Mouse (Mus musculus) forebrain, postnatal 0 days (tissue): Measurements from ENCODE around the gene Ifna5. TPM values are rescaled to one million over a fixed set of nuclear protein-coding genes. Genes with fewer than 3 reads are reported as not detected.

ENCODE experiments used
- ATAC-seq: fragments of 200-750 bp; cut with Nextera tagmentation; 2 replicates; pipeline ENCODE4 v1.8.0; 2017; ENCODE audit warnings: mild to moderate bottlenecking, moderate library complexity
- DNase-seq: peaks from one replicate; pipeline ENCODE4 v3.0.0-alpha.2; 2015
- H3K27ac ChIP-seq: fragments of 300-500 bp; sonication (generic); 2 replicates; pipeline ENCODE4 v1.5.1; 2014; ENCODE audit warnings: low read depth, mild to moderate bottlenecking, antibody characterized with exemption, low read length, moderate library complexity, mixed read lengths
- H3K27me3 ChIP-seq: fragments of 300-500 bp; sonication (generic); 2 replicates; pipeline ENCODE4 v1.6.1; 2014; ENCODE audit warnings: mild to moderate bottlenecking, low read length, mixed read lengths; ENCODE audit not compliant: insufficient read depth
- H3K36me3 ChIP-seq: fragments of 300-500 bp; sonication (generic); 2 replicates; pipeline ENCODE4 v1.6.1; 2014; ENCODE audit warnings: mild to moderate bottlenecking, moderate library complexity; ENCODE audit not compliant: insufficient read depth
- H3K4me1 ChIP-seq: fragments of 300-500 bp; sonication (generic); 2 replicates; pipeline ENCODE4 v1.6.1; 2014; ENCODE audit warnings: antibody characterized with exemption; ENCODE audit not compliant: insufficient read depth
- H3K4me2 ChIP-seq: fragments of 300-500 bp; sonication (generic); 2 replicates; pipeline ENCODE4 v1.6.1; 2014; ENCODE audit warnings: low read depth, mild to moderate bottlenecking, moderate library complexity
- H3K4me3 ChIP-seq: fragments of 300-500 bp; sonication (generic); 2 replicates; pipeline ENCODE4 v1.5.1; 2014; ENCODE audit warnings: low read depth, low read length, mixed read lengths
- H3K9ac ChIP-seq: fragments of 300-500 bp; sonication (generic); 2 replicates; pipeline ENCODE4 v1.6.1; 2014; ENCODE audit warnings: mild to moderate bottlenecking
- H3K9me3 ChIP-seq: fragments of 300-500 bp; sonication (generic); 2 replicates; pipeline ENCODE4 v1.6.1; 2016; ENCODE audit warnings: low read length
- CTCF ChIP-seq: sonication (generic); IDR thresholded peaks from 2 replicates; pipeline ENCODE4 v1.5.1; 2016; ENCODE audit warnings: antibody characterized with exemption, control low read depth, low read depth
- WGBS: fragments of 180-500 bp; shearing (Covaris S2); extraction: QIAGEN DNeasy Blood & Tissue Kit; methylation state at CpG from one replicate; pipeline ENCODE4 v1.1.7; 2014; 5-methylcytosine and 5-hydroxymethylcytosine counted together
- polyA plus RNA-seq: library from polyadenylated mRNA; unstranded; fragments of >200 nt; fragmentation: Nextera tagmentation; extraction: Ambion mirVana; gene quantifications from 2 replicates; pipeline ENCODE4 v1.2.1, GENCODE M21; 2015
- total RNA-seq: library from RNA; depleted of rRNA; stranded (reverse); fragments of >200 nt; gene quantifications from 2 replicates; pipeline ENCODE4 v1.2.3, GENCODE M21; 2014; rRNA removed

Ifna5 gene
- total and polyA plus RNA-seq, 2 experiments from 2014 or later, result not detected

- 51% methylated on average over 10 of the region's 10 CpGs for WGBS
- TF ChIP-seq CTCF, result no peak
- H3K4me1 ChIP-seq, result no peaks in the 10 kb centered on the region
- no peak overlapping the region for H3K4me3 ChIP-seq
- no peak for ATAC-seq
- H3K9ac ChIP-seq, result no peak overlapping the region
- H3K4me2 ChIP-seq, result no peak overlapping the region
- no peaks in the 10 kb centered on the region for H3K36me3 ChIP-seq
- no peaks in the 10 kb centered on the region for H3K9me3 ChIP-seq
- no peak overlapping the region for H3K27ac ChIP-seq
- no peaks in the 10 kb centered on the region for H3K27me3 ChIP-seq
- no peak for DNase-seq
These were observed 42.9 kb downstream of the Ifna5 start for GRCm38 (mm10) chr4:88878246-88878645.

GRCm38 (mm10) chr4:88878772-88879171 is 43.4 kb downstream of the Ifna5 start:
- no peak for ATAC-seq
- 64% methylated on average over 4 of the region's 4 CpGs for WGBS
- H3K9me3 ChIP-seq, result no peaks in the 10 kb centered on the region

GRCm38 (mm10) chr4:88880101-88880500 is 44.8 kb downstream of the Ifna5 start, which contains the start of gene Ifne:
Gene Ifne (minus strand): TSS chr4:88880201.
- Histone ChIP-seq H3K27me3 (no peaks in the 10 kb centered on the region), H3K9me3 (no peaks in the 10 kb centered on the region), H3K27ac (no peak within 1 kb of the TSS), H3K36me3 (no peaks in the 10 kb centered on the region), H3K4me1 (no peaks in the 10 kb centered on the region), H3K4me2 (no peak within 1 kb of the TSS), H3K9ac (no peak within 1 kb of the TSS), H3K4me3 (no peak within 1 kb of the TSS)
- 84% methylated on average over 8 of the region's 8 CpGs for WGBS
- no peak for ATAC-seq
- DNase-seq, result no peak
- no peak for TF ChIP-seq CTCF

More at GRCm38 (mm10) chr4:88878772-88879171, 43.4 kb downstream of the Ifna5 start:
- DNase-seq, result no peak
- no peak overlapping the region for H3K4me2 ChIP-seq
- H3K36me3 ChIP-seq, result no peaks in the 10 kb centered on the region
- H3K27me3 ChIP-seq, result no peaks in the 10 kb centered on the region
- no peak overlapping the region for H3K27ac ChIP-seq
- no peak for TF ChIP-seq CTCF
- H3K4me1 ChIP-seq, result no peaks in the 10 kb centered on the region
- no peak overlapping the region for H3K9ac ChIP-seq
- no peak overlapping the region for H3K4me3 ChIP-seq

Other genes with a start within 250 kb of the Ifna5 start
- not detected in 2 replicates for gene Ifna9, start 243.1 kb upstream of the Ifna5 start, total RNA-seq
- gene Ifna9, start 243.1 kb upstream of the Ifna5 start, polyA plus RNA-seq, result not detected in 2 replicates
- gene Ifna12, start 232.1 kb upstream of the Ifna5 start, total RNA-seq, result not detected in 2 replicates
- not detected in 2 replicates for gene Ifna12, start 232.1 kb upstream of the Ifna5 start, polyA plus RNA-seq
- gene C87499, start 201.1 kb upstream of the Ifna5 start, total RNA-seq, result not detected in 2 replicates
- not detected in 2 replicates for gene C87499, start 201.1 kb upstream of the Ifna5 start, polyA plus RNA-seq
- gene Ifna13, start 191.1 kb upstream of the Ifna5 start, total RNA-seq, result not detected in 2 replicates
- not detected in 2 replicates for gene Ifna13, start 191.1 kb upstream of the Ifna5 start, polyA plus RNA-seq
- gene Ifna16, start 158.6 kb upstream of the Ifna5 start, total RNA-seq, result not detected in 2 replicates
- gene Ifna16, start 158.6 kb upstream of the Ifna5 start, polyA plus RNA-seq, result not detected in 2 replicates
- gene Ifna2, start 151.6 kb upstream of the Ifna5 start, total RNA-seq, result not detected in 2 replicates
- gene Ifna2, start 151.6 kb upstream of the Ifna5 start, polyA plus RNA-seq, result not detected in 2 replicates
- not detected in 2 replicates for gene Ifnab, start 144.2 kb upstream of the Ifna5 start, total RNA-seq
- not detected in 2 replicates for gene Ifnab, start 144.2 kb upstream of the Ifna5 start, polyA plus RNA-seq
- gene Gm26566, start 113.7 kb upstream of the Ifna5 start, total RNA-seq, result 1.2 and 2.9 TPM in 2 replicates
- gene Gm26566, start 113.7 kb upstream of the Ifna5 start, polyA plus RNA-seq, result 0.84 and 1.1 TPM in 2 replicates
- 171 and 176 TPM in 2 replicates for gene Klhl9, start 113.1 kb upstream of the Ifna5 start, total RNA-seq
- 65.8 and 78.1 TPM in 2 replicates for gene Klhl9, start 113.1 kb upstream of the Ifna5 start, polyA plus RNA-seq
- gene Gm13271, start 80.7 kb upstream of the Ifna5 start, total RNA-seq, result not detected in 2 replicates
- not detected in 2 replicates for gene Gm13271, start 80.7 kb upstream of the Ifna5 start, polyA plus RNA-seq
- not detected in 2 replicates for gene Gm13283, start 75.4 kb upstream of the Ifna5 start, total RNA-seq
- not detected in 2 replicates for gene Gm13283, start 75.4 kb upstream of the Ifna5 start, polyA plus RNA-seq
- not detected in 2 replicates for gene Gm13290, start 61.7 kb upstream of the Ifna5 start, total RNA-seq
- not detected in 2 replicates for gene Gm13290, start 61.7 kb upstream of the Ifna5 start, polyA plus RNA-seq
- gene Gm13289, start 58.6 kb upstream of the Ifna5 start, total RNA-seq, result not detected in 2 replicates
- gene Gm13289, start 58.6 kb upstream of the Ifna5 start, polyA plus RNA-seq, result not detected in 2 replicates
- not detected in 2 replicates for gene Gm13272, start 55.7 kb upstream of the Ifna5 start, total RNA-seq
- not detected in 2 replicates for gene Gm13272, start 55.7 kb upstream of the Ifna5 start, polyA plus RNA-seq
- gene Ifnz, start 53.4 kb upstream of the Ifna5 start, total RNA-seq, result 0.33 TPM in 1 of 2 replicates, not detected in the other
- not detected in 2 replicates for gene Ifnz, start 53.4 kb upstream of the Ifna5 start, polyA plus RNA-seq
- not detected in 2 replicates for gene Gm13276, start 49.8 kb upstream of the Ifna5 start, total RNA-seq
- gene Gm13276, start 49.8 kb upstream of the Ifna5 start, polyA plus RNA-seq, result not detected in 2 replicates
- gene Gm13277, start 46.9 kb upstream of the Ifna5 start, total RNA-seq, result not detected in 2 replicates
- not detected in 2 replicates for gene Gm13277, start 46.9 kb upstream of the Ifna5 start, polyA plus RNA-seq
- gene Gm13278, start 44.0 kb upstream of the Ifna5 start, total RNA-seq, result not detected in 2 replicates
- not detected in 2 replicates for gene Gm13278, start 44.0 kb upstream of the Ifna5 start, polyA plus RNA-seq
- not detected in 2 replicates for gene Gm13275, start 41.0 kb upstream of the Ifna5 start, total RNA-seq
- gene Gm13275, start 41.0 kb upstream of the Ifna5 start, polyA plus RNA-seq, result not detected in 2 replicates
- gene Gm13279, start 38.1 kb upstream of the Ifna5 start, total RNA-seq, result not detected in 2 replicates
- gene Gm13279, start 38.1 kb upstream of the Ifna5 start, polyA plus RNA-seq, result not detected in 2 replicates
- not detected in 2 replicates for gene Gm13285, start 35.9 kb upstream of the Ifna5 start, total RNA-seq
- gene Gm13285, start 35.9 kb upstream of the Ifna5 start, polyA plus RNA-seq, result not detected in 2 replicates
- gene Gm13287, start 32.3 kb upstream of the Ifna5 start, total RNA-seq, result not detected in 2 replicates
- not detected in 2 replicates for gene Gm13287, start 32.3 kb upstream of the Ifna5 start, polyA plus RNA-seq
- gene Gm13288, start 30.0 kb upstream of the Ifna5 start, total RNA-seq, result not detected in 2 replicates
- gene Gm13288, start 30.0 kb upstream of the Ifna5 start, polyA plus RNA-seq, result not detected in 2 replicates
- not detected in 2 replicates for gene Ifna7, start 19.3 kb upstream of the Ifna5 start, total RNA-seq
- not detected in 2 replicates for gene Ifna7, start 19.3 kb upstream of the Ifna5 start, polyA plus RNA-seq
- not detected in 2 replicates for gene Ifna11, start 15.6 kb upstream of the Ifna5 start, total RNA-seq
- not detected in 2 replicates for gene Ifna11, start 15.6 kb upstream of the Ifna5 start, polyA plus RNA-seq
- not detected in 2 replicates for gene Ifna6, start 8.1 kb upstream of the Ifna5 start, total RNA-seq
- gene Ifna6, start 8.1 kb upstream of the Ifna5 start, polyA plus RNA-seq, result not detected in 2 replicates
- not detected in 2 replicates for gene Ifna4, start 6.3 kb downstream of the Ifna5 start, total RNA-seq
- not detected in 2 replicates for gene Ifna4, start 6.3 kb downstream of the Ifna5 start, polyA plus RNA-seq
- gene Ifna1, start 14.6 kb downstream of the Ifna5 start, total RNA-seq, result not detected in 2 replicates
- gene Ifna1, start 14.6 kb downstream of the Ifna5 start, polyA plus RNA-seq, result not detected in 2 replicates
- gene Ifne, start 44.7 kb downstream of the Ifna5 start, total RNA-seq, result not detected in 2 replicates
- not detected in 2 replicates for gene Ifne, start 44.7 kb downstream of the Ifna5 start, polyA plus RNA-seq